Mouse (Mus musculus) limb, embryonic 13.5 days (tissue): ENCODE measurements around the gene Hmcn2. TPM values are rescaled to one million over a fixed set of nuclear protein-coding genes. Genes with fewer than 3 reads are reported as not detected.

Source experiments
- ATAC-seq: fragments of 200-750 bp; cut with Nextera tagmentation; 2 replicates; pipeline ENCODE4 v1.8.0; 2017; ENCODE audit warnings: low read depth, moderate number of reproducible peaks, moderate TSS enrichment; ENCODE audit not compliant: low FRiP score
- H3K27ac ChIP-seq: fragments of 300-500 bp; sonication (generic); 2 replicates; pipeline ENCODE4 v1.5.1; 2015; ENCODE audit warnings: inconsistent platforms, mild to moderate bottlenecking, moderate library complexity
- H3K27me3 ChIP-seq: fragments of 300-500 bp; sonication (generic); 2 replicates; pipeline ENCODE4 v1.6.1; 2015; ENCODE audit warnings: mild to moderate bottlenecking, inconsistent platforms
- H3K36me3 ChIP-seq: fragments of 300-500 bp; sonication (generic); 2 replicates; pipeline ENCODE4 v1.6.1; 2015; ENCODE audit warnings: inconsistent platforms, mild to moderate bottlenecking, moderate library complexity
- H3K4me1 ChIP-seq: fragments of 300-500 bp; sonication (generic); 2 replicates; pipeline ENCODE4 v1.6.1; 2015; ENCODE audit warnings: inconsistent platforms
- H3K4me2 ChIP-seq: fragments of 300-500 bp; sonication (generic); replicated peaks from 2 replicates; pipeline ENCODE4 v1.6.1; 2015; ENCODE audit warnings: inconsistent platforms, mild to moderate bottlenecking, moderate library complexity
- H3K4me3 ChIP-seq: fragments of 300-500 bp; sonication (generic); 2 replicates; pipeline ENCODE4 v1.5.1; 2015; ENCODE audit warnings: moderate library complexity, mild to moderate bottlenecking, inconsistent platforms
- H3K9ac ChIP-seq: fragments of 300-500 bp; sonication (generic); 2 replicates; pipeline ENCODE4 v1.6.1; 2015; ENCODE audit warnings: mild to moderate bottlenecking, inconsistent platforms
- H3K9me3 ChIP-seq: fragments of 300-500 bp; sonication (generic); 2 replicates; pipeline ENCODE4 v1.6.1; 2016; ENCODE audit warnings: inconsistent platforms
- WGBS: fragments of 180-500 bp; shearing (Covaris S2); methylation state at CpG from one replicate; pipeline ENCODE4 v1.1.7; 2015; 5-methylcytosine and 5-hydroxymethylcytosine counted together
- polyA plus RNA-seq: library from polyadenylated mRNA; unstranded; fragments of >200 nt; fragmentation: Nextera tagmentation; extraction: Ambion mirVana; gene quantifications from 2 replicates; pipeline ENCODE4 v1.2.1, GENCODE M21; 2015

The Hmcn2 gene
- polyA plus RNA-seq, 1 experiment from 2014 or later: 0.06 TPM

DNA sequence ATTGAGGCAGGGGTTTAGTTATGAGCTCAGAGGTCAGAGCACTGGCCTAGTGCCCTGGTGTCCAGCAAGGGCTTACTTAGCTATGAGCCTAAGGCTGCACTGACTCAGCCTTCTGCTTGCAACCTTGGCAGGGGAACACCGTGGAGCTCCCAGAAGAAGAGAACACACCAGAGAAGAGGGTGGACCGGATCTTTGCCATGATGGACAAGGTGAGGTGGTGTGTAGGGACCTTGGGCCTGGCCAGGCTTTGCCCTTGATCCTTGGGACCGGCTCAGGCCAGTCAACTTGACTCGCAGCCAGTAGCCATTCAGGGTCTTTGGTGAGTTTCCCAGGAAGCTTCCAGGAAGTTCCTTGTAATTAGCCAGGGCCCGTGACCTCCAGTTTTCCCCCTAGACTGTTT is 29.7 kb upstream of the Hmcn2 start:
- H3K27ac ChIP-seq: no peak overlapping the region
- H3K9ac ChIP-seq: no peak overlapping the region
- H3K4me3 ChIP-seq: no peak overlapping the region
- H3K27me3 ChIP-seq: no peaks in the 10 kb centered on the region
- no peak for ATAC-seq
- no peaks in the 10 kb centered on the region for H3K4me1 ChIP-seq
- H3K36me3 ChIP-seq: peaks cover 92% of the 10 kb centered on the region
- H3K9me3 ChIP-seq: no peaks in the 10 kb centered on the region
- no peak overlapping the region for H3K4me2 ChIP-seq
- 94% methylated on average over 5 of the region's 5 CpGs for WGBS

DNA sequence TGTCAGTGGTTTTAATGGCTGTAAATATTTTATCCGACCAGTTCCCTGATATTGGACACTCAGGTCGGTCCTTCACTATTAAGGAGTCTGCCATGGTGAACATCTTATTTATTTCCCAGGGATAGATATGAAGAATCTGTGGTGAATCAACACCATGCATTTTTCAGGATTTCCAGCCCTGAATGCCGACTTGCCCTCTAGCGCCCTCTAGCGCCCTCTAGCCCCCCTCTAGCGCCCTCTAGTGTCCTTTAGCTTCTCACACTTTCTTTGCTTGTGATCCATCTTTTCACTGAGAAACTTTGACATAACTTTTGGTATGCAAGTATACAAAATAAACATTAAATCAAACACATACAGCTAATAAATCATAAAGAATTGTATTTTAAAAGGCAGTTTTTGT is 22.8 kb upstream of the Hmcn2 start:
- no peak overlapping the region for H3K27ac ChIP-seq
- H3K4me3 ChIP-seq: no peak overlapping the region
- H3K4me2 ChIP-seq: no peak overlapping the region
- H3K9me3 ChIP-seq: no peaks in the 10 kb centered on the region
- WGBS: 12% methylated on average over 6 of the region's 6 CpGs
- H3K36me3 ChIP-seq: peaks cover 69% of the 10 kb centered on the region
- no peak for ATAC-seq
- H3K9ac ChIP-seq: no peak overlapping the region
- H3K27me3 ChIP-seq: no peaks in the 10 kb centered on the region
- no peaks in the 10 kb centered on the region for H3K4me1 ChIP-seq

DNA sequence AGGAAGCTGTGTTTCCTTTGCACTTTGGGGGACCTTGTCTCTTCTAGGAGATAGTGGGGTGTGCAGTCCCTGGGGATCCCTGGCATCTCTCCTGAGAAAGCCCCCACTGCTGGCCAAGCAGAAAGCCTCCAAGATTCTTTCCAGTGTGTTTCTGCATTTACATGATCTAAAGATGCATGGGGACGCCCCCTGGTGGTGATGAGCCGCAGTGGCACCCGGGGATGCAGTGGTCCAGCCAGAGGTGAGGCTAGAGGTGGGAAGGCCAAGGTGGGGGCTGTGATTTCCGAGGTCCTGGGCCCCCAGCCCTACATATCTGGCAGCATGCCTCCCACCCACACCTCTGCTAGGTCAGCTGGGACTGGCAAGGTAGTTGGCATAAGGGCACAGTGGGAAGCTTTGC is 19.2 kb upstream of the Hmcn2 start:
- ATAC-seq: no peak
- 0% methylated on average over 4 of the region's 4 CpGs for WGBS
- Histone ChIP-seq H3K9ac (no peak overlapping the region), H3K4me3 (no peak overlapping the region), H3K9me3 (no peaks in the 10 kb centered on the region), H3K27ac (no peak overlapping the region), H3K4me2 (no peak overlapping the region), H3K27me3 (no peaks in the 10 kb centered on the region), H3K4me1 (peaks cover 10% of the 10 kb centered on the region), H3K36me3 (peaks cover 35% of the 10 kb centered on the region)

DNA sequence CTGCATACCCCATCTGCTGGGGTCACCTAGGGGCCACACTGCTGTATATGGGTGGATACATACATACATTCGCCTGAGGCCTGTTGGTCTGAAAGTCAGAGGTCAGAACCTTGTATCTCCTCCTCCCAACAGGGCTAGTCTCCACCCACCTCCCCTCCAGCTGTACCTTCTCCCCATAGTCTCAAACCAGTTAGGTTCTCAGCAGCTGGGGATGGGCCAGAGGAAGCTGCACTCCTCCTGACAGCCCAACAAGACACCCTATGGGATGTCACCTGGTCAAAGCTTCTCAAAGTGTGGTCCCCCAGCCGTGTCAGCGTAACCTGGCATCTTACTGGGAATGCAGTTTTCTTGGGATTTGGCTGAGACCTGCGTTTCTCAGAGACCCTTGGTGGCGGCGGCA is 17.8 kb upstream of the Hmcn2 start:
- H3K36me3 ChIP-seq: peaks cover 26% of the 10 kb centered on the region
- no peak overlapping the region for H3K9ac ChIP-seq
- no peaks in the 10 kb centered on the region for H3K27me3 ChIP-seq
- WGBS: 80% methylated on average over 6 of the region's 6 CpGs
- no peak overlapping the region for H3K4me2 ChIP-seq
- ATAC-seq: no peak
- H3K4me1 ChIP-seq: peaks cover 10% of the 10 kb centered on the region
- no peaks in the 10 kb centered on the region for H3K9me3 ChIP-seq
- H3K27ac ChIP-seq: no peak overlapping the region
- no peak overlapping the region for H3K4me3 ChIP-seq

DNA sequence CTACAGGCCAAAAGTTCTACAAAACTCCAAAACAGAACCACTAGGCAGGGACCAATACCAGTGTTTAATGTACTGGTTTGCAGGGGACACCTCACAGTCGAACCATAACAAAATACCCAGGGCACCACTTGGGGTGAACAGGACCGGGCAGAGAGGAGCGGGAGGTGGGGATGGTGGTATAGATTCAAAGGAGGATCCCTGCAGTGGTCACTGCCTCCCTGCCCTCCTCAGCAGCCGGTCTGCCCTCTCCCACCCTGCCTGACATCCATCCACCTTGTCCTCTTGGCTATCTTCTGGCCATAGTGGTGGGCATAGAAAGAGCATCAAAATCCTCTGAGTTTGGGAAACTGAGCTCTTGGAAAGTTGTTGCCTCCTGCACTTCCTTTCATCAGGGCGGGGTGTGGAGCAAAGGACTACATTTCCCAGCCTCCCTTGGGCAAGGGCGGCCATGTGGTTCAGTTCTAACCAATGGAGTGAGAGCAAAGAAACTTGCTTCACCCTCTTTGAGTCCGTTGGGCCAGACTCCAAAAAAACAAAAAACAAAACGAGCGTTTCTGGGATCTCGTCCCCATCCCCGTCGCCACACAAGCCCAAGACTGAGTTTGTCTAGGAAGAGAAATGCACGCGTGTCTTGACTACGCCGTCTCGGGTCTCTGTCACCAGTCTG is 16.5 kb upstream of the Hmcn2 start:
- H3K27ac ChIP-seq: peak overlapping the region; percentile 44; the same call in 1 of the 2 replicates

DNA sequence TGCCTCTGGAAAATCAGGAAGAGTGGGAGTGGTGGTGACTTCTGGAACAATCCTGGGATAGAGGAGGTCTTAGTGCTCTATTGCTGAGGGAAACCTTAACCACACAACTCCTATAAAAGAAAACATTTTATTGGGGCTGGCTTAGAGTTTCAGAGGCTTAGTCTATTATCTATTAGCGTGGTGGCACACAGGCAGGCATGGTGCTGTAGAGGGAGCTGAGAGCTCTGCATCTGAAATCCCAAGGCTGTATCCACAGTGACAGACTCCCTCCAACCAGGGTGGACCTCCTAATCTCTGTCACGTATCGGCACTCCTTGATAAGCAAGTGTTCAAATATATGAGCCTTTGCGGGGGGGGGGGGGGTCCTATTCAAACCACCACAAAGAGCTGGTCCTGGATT is 15.4 kb upstream of the Hmcn2 start:
- WGBS: 48% methylated on average over 4 of the region's 4 CpGs
- Histone ChIP-seq H3K27ac (peak overlapping the region; percentile 44; the same call in 1 of the 2 replicates), H3K9me3 (no peaks in the 10 kb centered on the region), H3K36me3 (peaks cover 7% of the 10 kb centered on the region; the same call in 1 of the 2 replicates), H3K9ac (peak overlapping the region; percentile 62; the same call in 1 of the 2 replicates), H3K4me2 (peak overlapping the region; percentile 69), H3K4me3 (peak overlapping the region; percentile 47), H3K27me3 (no peaks in the 10 kb centered on the region), H3K4me1 (peaks cover 10% of the 10 kb centered on the region)
- ATAC-seq: no peak

More for the DNA sequence above, 16.5 kb upstream of the Hmcn2 start:
- peak overlapping the region; percentile 69 for H3K4me2 ChIP-seq
- peak; percentile 92 for ATAC-seq
- peak overlapping the region; percentile 62 for H3K9ac ChIP-seq
- no peaks in the 10 kb centered on the region for H3K27me3 ChIP-seq
- H3K4me1 ChIP-seq: peaks cover 10% of the 10 kb centered on the region
- peak overlapping the region; percentile 47 for H3K4me3 ChIP-seq
- WGBS: 4% methylated on average over 17 of the region's 17 CpGs
- peaks cover 17% of the 10 kb centered on the region for H3K36me3 ChIP-seq
- no peaks in the 10 kb centered on the region for H3K9me3 ChIP-seq

DNA sequence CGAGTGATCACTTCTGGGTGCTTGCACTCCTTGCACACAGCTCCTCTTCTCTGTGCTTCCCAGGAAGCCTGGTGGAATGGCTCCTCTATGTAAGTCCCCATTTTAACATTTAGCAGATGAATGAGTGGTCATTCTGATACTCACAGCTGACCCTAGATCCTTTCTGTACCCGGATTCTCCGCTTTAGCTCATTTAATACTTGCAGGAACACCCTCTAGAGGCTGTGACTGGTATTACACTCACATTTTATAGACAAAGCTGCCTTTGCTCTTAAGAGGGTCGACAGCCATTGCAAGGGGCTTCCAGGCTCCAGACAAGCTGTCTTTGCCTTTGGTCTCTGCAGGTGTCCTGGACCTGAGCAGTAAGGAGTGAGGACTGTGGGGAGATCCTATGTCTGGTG is 14.9 kb upstream of the Hmcn2 start:
- H3K27me3 ChIP-seq: no peaks in the 10 kb centered on the region
- no peak overlapping the region for H3K9ac ChIP-seq
- no peak for ATAC-seq
- no peak overlapping the region for H3K27ac ChIP-seq
- no peaks in the 10 kb centered on the region for H3K9me3 ChIP-seq
- peak overlapping the region; percentile 69 for H3K4me2 ChIP-seq
- H3K4me3 ChIP-seq: 0 out of 2 replicates have a peak overlapping the region, but pooled peaks have one; percentile 2
- H3K4me1 ChIP-seq: peaks cover 10% of the 10 kb centered on the region
- peaks cover 2% of the 10 kb centered on the region; the same call in 1 of the 2 replicates for H3K36me3 ChIP-seq
- WGBS: 23% methylated on average over 4 of the region's 4 CpGs

DNA sequence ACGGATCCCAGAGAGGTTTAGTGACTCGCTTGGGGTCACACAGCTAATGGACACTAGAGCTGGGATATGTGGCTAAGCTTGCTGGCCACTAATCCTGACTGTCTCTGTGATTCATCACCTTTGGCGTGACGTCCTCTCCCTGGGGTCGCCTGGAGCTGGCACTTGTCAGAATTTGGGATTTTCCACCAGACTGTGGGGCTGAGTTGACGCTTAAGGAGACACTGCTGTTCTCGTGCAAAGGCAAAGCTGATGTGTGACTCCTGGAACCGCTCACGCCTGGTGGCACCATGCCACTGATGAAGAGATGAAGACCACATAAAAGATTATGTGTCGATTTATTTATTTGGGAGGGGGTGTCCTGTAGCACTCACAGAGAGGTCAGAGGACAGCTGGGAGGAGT is 14.2 kb upstream of the Hmcn2 start:
- H3K27ac ChIP-seq: no peak overlapping the region
- no peak for ATAC-seq
- H3K4me1 ChIP-seq: peaks cover 10% of the 10 kb centered on the region
- no peaks in the 10 kb centered on the region for H3K27me3 ChIP-seq
- H3K4me3 ChIP-seq: no peak overlapping the region
- H3K4me2 ChIP-seq: no peak overlapping the region
- H3K9me3 ChIP-seq: no peaks in the 10 kb centered on the region
- WGBS: 74% methylated on average over 10 of the region's 10 CpGs
- H3K36me3 ChIP-seq: no peaks in the 10 kb centered on the region
- no peak overlapping the region for H3K9ac ChIP-seq

DNA sequence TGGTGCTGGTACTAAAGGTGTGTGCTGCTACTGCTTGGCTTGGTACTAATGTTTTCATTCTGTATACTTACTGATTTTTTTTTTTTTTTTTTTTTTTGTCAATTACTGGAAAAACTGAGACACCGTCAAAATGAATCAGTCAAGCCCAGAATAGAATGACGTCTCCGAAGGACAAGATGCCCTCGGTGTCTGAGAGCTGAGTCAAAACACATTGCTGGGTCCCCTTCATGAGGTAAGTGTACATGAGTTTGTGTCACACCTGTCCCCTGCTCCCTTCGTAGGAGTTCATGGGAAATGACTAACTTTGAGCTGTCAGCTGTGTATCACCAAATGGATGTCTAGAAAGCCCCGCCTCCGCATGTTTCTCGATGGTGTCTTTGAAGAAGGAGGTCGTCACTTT is 11.0 kb upstream of the Hmcn2 start:
- Histone ChIP-seq H3K9me3 (no peaks in the 10 kb centered on the region), H3K36me3 (no peaks in the 10 kb centered on the region), H3K4me1 (peaks cover 10% of the 10 kb centered on the region), H3K27ac (no peak overlapping the region), H3K27me3 (no peaks in the 10 kb centered on the region), H3K4me2 (no peak overlapping the region), H3K9ac (no peak overlapping the region), H3K4me3 (no peak overlapping the region)
- 80% methylated on average over 9 of the region's 9 CpGs for WGBS
- ATAC-seq: no peak

DNA sequence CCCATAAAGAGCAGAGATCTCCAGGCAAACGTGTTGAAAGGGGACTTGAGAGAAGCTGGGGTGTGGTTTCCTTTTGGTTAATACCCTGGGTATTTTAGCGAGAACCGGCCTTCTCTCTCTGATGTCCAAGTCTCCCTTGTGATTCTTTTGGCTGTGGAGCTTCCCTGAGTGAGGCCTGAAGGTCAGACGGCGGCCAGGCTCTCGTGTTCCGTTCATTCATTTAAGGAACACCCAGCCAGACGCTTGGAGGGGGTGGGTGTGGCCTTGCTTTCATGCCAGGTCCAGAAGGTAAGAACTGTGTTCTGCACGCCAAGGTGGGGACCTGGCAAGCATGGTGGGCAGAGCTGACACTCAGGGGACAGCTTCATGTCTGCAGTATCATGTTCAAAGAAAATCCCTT is 10.0 kb upstream of the Hmcn2 start:
- Histone ChIP-seq H3K36me3 (no peaks in the 10 kb centered on the region), H3K9me3 (no peaks in the 10 kb centered on the region), H3K4me1 (peaks cover under 1% of the 10 kb centered on the region), H3K4me3 (no peak overlapping the region), H3K9ac (no peak overlapping the region), H3K4me2 (no peak overlapping the region), H3K27ac (no peak overlapping the region), H3K27me3 (no peaks in the 10 kb centered on the region)
- whole genome bisulfite sequencing: 70% methylated on average over 9 of the region's 9 CpGs
- no peak for ATAC-seq

DNA sequence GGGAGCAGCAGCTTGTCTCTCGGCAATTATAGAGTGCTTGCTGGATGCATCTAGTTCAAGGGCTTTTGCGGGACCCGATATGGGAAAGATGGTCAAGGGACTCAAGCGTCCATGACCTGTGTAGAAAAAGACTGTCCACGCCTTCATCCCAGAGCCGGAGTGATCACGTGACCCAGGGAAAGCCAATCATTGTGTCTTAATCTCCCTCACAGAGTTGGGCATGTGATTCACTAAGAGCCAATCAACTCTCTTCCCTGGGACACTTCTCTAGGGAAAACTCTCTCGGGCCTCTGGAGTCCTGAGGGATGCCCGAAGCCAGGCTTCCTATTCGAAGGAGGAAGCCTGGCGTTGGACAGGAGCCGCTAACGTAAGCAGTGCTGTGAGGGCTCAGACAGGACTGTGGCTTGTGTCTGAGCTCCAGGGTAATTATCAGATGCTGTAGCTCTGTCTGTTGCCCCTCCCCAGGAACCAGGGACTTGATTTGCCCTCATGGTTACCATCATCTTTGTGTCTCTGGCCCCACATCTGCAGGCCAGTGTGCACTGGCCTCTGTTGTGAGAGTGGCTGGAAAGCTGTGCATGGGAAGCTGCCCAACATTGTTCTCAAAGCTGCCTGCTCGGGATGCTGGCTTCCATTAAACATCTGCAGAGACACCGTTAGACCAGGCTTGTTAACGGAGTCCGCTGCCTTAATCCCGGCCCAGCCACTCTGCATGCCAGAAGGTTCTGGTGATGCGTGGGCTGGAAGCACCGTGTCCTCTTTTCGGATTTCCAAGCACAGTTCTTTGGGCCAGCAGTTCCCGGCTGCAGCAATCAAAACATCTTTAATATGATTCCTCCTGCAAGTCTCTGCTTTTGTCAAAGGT is 9.2 kb upstream of the Hmcn2 start:
- Histone ChIP-seq H3K36me3 (no peaks in the 10 kb centered on the region), H3K9ac (no peak overlapping the region), H3K4me2 (no peak overlapping the region), H3K27me3 (peaks cover 7% of the 10 kb centered on the region; the same call in 1 of the 2 replicates), H3K9me3 (no peaks in the 10 kb centered on the region), H3K27ac (no peak overlapping the region), H3K4me3 (no peak overlapping the region), H3K4me1 (no peaks in the 10 kb centered on the region; the same call in 1 of the 2 replicates)
- 72% methylated on average over 22 of the region's 22 CpGs for WGBS
- ATAC-seq: no peak

DNA sequence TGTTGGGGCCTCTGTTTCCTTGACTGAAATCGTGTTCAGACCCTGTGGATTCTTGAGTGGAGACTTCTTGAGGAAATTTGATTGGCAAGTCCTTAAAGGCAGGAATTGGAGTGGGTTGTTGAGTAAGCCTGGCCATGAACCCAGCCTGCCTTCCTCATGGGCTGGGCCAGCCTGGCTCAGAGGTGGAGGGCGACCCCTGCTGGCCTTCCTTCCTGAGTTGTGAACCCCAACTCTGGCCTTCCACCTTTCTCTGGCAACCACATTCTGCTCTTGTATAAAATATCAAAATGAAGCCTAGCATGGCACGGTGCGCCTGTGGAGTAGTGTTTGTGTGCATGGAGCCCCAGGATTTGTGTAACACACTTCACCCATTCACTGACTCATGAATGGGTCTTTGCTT is 8.5 kb upstream of the Hmcn2 start:
- Histone ChIP-seq H3K36me3 (no peaks in the 10 kb centered on the region), H3K4me3 (no peak overlapping the region), H3K4me1 (no peaks in the 10 kb centered on the region; the same call in 1 of the 2 replicates), H3K9me3 (no peaks in the 10 kb centered on the region), H3K27me3 (peaks cover 13% of the 10 kb centered on the region; the same call in 1 of the 2 replicates), H3K9ac (no peak overlapping the region), H3K4me2 (no peak overlapping the region), H3K27ac (no peak overlapping the region)
- 46% methylated on average over 4 of the region's 4 CpGs for WGBS
- ATAC-seq: no peak
